Comparison of ENCODE assay signal across 7 mouse cellular contexts in genomic region chr14:47418666-47418991, GRCm38 (mm10). TPM values are rescaled to one million over a fixed set of nuclear protein-coding genes. Genes with fewer than 3 reads are reported as not detected.
DNase-seq lines count a peak whose midpoint lies in the region; ATAC-seq and TF ChIP-seq lines count a peak whose summit lies in the region.

No protein-coding gene starts in this region.

- no peaks in the 10 kb centered on the region for H3K9me3 ChIP-seq in forebrain, embryonic 13.5 days (replicated peaks)
- H3K9me3 ChIP-seq in limb, embryonic 15.5 days, result no peaks in the 10 kb centered on the region

- no peak for ATAC-seq in forebrain, embryonic 13.5 days
- ATAC-seq in limb, embryonic 15.5 days (ENCODE audit: insufficient number of reproducible peaks, low FRiP score, low TSS enrichment, low read depth), result no peak

- no peaks in the 10 kb centered on the region for H3K27me3 ChIP-seq in spleen, adult 2 months (ENCODE audit: control insufficient read depth, insufficient read depth, low read length)
- H3K27me3 ChIP-seq in forebrain, embryonic 13.5 days, result no peaks in the 10 kb centered on the region
- H3K27me3 ChIP-seq in limb, embryonic 15.5 days, result no peaks in the 10 kb centered on the region

- no peaks in the 10 kb centered on the region for H3K36me3 ChIP-seq in spleen, adult 2 months (ENCODE audit: control insufficient read depth, insufficient read depth, low read length)
- peaks cover 27% of the 10 kb centered on the region for H3K36me3 ChIP-seq in forebrain, embryonic 13.5 days (ENCODE audit: poor library complexity, severe bottlenecking)
- peaks cover 20% of the 10 kb centered on the region; the same call in 1 of the 2 replicates for H3K36me3 ChIP-seq in limb, embryonic 15.5 days

- DNase-seq in spleen, adult 2 months (ENCODE audit: low read depth in 1 of 2, low spot score in 2 of 2), result no peak
- DNase-seq in spleen, adult 18-20 months, result no peak
- no peak for DNase-seq in adrenal gland, postnatal 4 days (ENCODE audit: low spot score in 2 of 2)
- DNase-seq in urinary bladder, postnatal 36 days (ENCODE audit: low spot score in 2 of 2), result no peak
- no peak for DNase-seq in left cerebral cortex, adult 11 months (ENCODE audit: low spot score)

- H3K4me3 ChIP-seq in spleen, adult 2 months (ENCODE audit: extremely low read depth, insufficient read depth, insufficient read length), result peak overlapping the region; percentile 52; the same call in 1 of the 2 replicates
- peak overlapping the region; percentile 62 for H3K4me3 ChIP-seq in forebrain, embryonic 13.5 days
- H3K4me3 ChIP-seq in limb, embryonic 15.5 days, result peak overlapping the region; percentile 59

- peak overlapping the region; percentile 74 for H3K4me2 ChIP-seq in forebrain, embryonic 13.5 days
- peak overlapping the region; percentile 71 for H3K4me2 ChIP-seq in limb, embryonic 15.5 days

- no peak overlapping the region for H3K27ac ChIP-seq in spleen, adult 2 months (ENCODE audit: insufficient read depth, low read length)
- no peak overlapping the region for H3K27ac ChIP-seq in forebrain, embryonic 13.5 days
- peak overlapping the region; percentile 18; the same call in 1 of the 2 replicates for H3K27ac ChIP-seq in limb, embryonic 15.5 days

- 45% methylated on average over 5 of the region's 5 CpGs for WGBS in spleen, adult 2 months
- 54% methylated on average over 5 of the region's 5 CpGs for WGBS in forebrain, embryonic 13.5 days
- WGBS in limb, embryonic 15.5 days, result 36% methylated on average over 5 of the region's 5 CpGs

- 0 out of 2 replicates have a peak overlapping the region, but pooled peaks have one; percentile 47 for H3K9ac ChIP-seq in forebrain, embryonic 13.5 days
- H3K9ac ChIP-seq in limb, embryonic 15.5 days, result no peak overlapping the region

- H3K4me1 ChIP-seq in spleen, adult 2 months (ENCODE audit: control insufficient read depth, insufficient read depth, insufficient read length), result no peaks in the 10 kb centered on the region; the same call in 1 of the 2 replicates
- H3K4me1 ChIP-seq in forebrain, embryonic 13.5 days, result peaks cover 12% of the 10 kb centered on the region
- H3K4me1 ChIP-seq in limb, embryonic 15.5 days, result peaks cover 24% of the 10 kb centered on the region

- no peak for TF ChIP-seq POLR2A in spleen, adult 2 months (IDR thresholded peaks at IDR 0.05; ENCODE audit: low read depth, low read length)

- no peak for TF ChIP-seq CTCF in spleen, adult 2 months (IDR thresholded peaks at IDR 0.05; ENCODE audit: extremely low read depth, insufficient read depth, insufficient read length, insufficient replicate concordance)

RNA-seq across cellular contexts. Expression of gene Dlgap5, which starts 0.4 kb away (rescaled TPM):
- 2.4 and 3.2 TPM in 2 replicates for polyA plus RNA-seq in spleen, adult 2 months (2012; rRNA removed)
- polyA plus RNA-seq in forebrain, embryonic 13.5 days (2015; fragmentation: Nextera tagmentation; extraction: Ambion mirVana), result 42.0 and 45.0 TPM in 2 replicates
- 34.4 and 36.8 TPM in 2 replicates for polyA plus RNA-seq in limb, embryonic 15.5 days (2015; fragmentation: Nextera tagmentation; extraction: Ambion mirVana)
- 10 to 100 TPM; 20.6 to 26.8 TPM for total RNA-seq in adrenal gland, postnatal 4 days (2021)

RNA-seq across cellular contexts. Expression of gene Fbxo34, which starts 31.6 kb away (rescaled TPM):
- 9.2 and 11.3 TPM in 2 replicates for polyA plus RNA-seq in spleen, adult 2 months (2012; rRNA removed)
- 20.4 and 23.5 TPM in 2 replicates for polyA plus RNA-seq in forebrain, embryonic 13.5 days (2015; fragmentation: Nextera tagmentation; extraction: Ambion mirVana)
- 22.1 and 24.2 TPM in 2 replicates for polyA plus RNA-seq in limb, embryonic 15.5 days (2015; fragmentation: Nextera tagmentation; extraction: Ambion mirVana)
- 10 to 100 TPM; 30.0 to 30.6 TPM for total RNA-seq in adrenal gland, postnatal 4 days (2021)

RNA-seq across cellular contexts. Expression of gene Lgals3, which starts 51.1 kb away (rescaled TPM):
- polyA plus RNA-seq in spleen, adult 2 months (2012; rRNA removed), result 97.5 and 134 TPM in 2 replicates
- 0.72 and 0.89 TPM in 2 replicates for polyA plus RNA-seq in forebrain, embryonic 13.5 days (2015; fragmentation: Nextera tagmentation; extraction: Ambion mirVana)
- polyA plus RNA-seq in limb, embryonic 15.5 days (2015; fragmentation: Nextera tagmentation; extraction: Ambion mirVana), result 277 and 298 TPM in 2 replicates
- total RNA-seq in adrenal gland, postnatal 4 days (2021), result 10 to 100 TPM in 1 of 2 experiments, 1 to 10 TPM in 1; 5.9 to 11.8 TPM

Comparison
In these comparisons a context has a peak if more than half of its experiments do, and no peak if none do; other contexts are left out.
1. RNA of gene Lgals3, which starts 51.1 kb away (polyA plus RNA-seq): 277 to 298 TPM in limb, embryonic 15.5 days and 97.5 to 134 TPM in spleen, adult 2 months; 0.72 to 0.89 TPM in forebrain, embryonic 13.5 days; every median in the first group is over 10 times any median in the second.
2. Peak in every context shown above with its lines, with median percentiles within 50 percentile points of each other: H3K4me3 ChIP-seq.